Mouse (Mus musculus): ENCODE results near the gene Cit. TPM values are rescaled to one million over a fixed set of nuclear protein-coding genes. Genes with fewer than 3 reads are reported as not detected.
"Not testable (repeated sequence)": the region's sequence is repeated elsewhere in the genome, so short reads cannot be mapped to it uniquely, and the experiment has no call there.

Gene Cit
- polyA plus RNA-seq, 1 experiment from 2014 or later: 25.3 TPM

DNA sequence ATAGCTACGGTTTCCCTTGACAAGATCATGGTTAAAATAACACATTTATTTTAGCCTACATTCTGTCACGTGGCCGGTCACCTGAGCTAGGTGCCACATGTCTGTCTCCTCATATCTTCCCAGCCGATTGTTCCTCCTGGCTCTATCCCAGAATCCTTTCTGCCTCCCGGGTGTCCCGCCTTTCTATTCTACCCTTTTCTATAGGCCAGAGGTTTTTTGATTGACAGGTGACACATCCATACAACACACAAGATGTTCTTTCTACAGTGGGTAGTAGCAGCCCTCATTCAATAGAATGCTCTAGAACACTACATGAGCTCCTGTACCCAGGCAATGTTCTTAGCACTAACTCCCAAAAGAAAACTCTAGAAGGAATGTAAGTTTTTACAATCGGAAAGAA, 23.2 kb upstream of the Cit start:
- no peaks in the 10 kb centered on the region for H3K36me3 ChIP-seq (replicated peaks; ENCODE audit: control insufficient read depth, insufficient read depth, low read depth, low read length)
- no peak for ATAC-seq (replicated peaks; ENCODE audit: insufficient number of reproducible peaks, low FRiP score, low TSS enrichment, low read depth)
- H3K27ac ChIP-seq (replicated peaks; ENCODE audit: low read depth, low read length): no peak overlapping the region
- no peak for DNase-seq (ENCODE audit: low spot score)
- H3K4me3 ChIP-seq (ENCODE audit: low read depth, low read length): no peak overlapping the region
- no peak overlapping the region for H3K4me2 ChIP-seq (ENCODE audit: low read depth, low read length)
- no peaks in the 10 kb centered on the region for H3K27me3 ChIP-seq (ENCODE audit: control insufficient read depth, insufficient read depth, low read length)
- H3K4me1 ChIP-seq (ENCODE audit: control insufficient read depth, insufficient read depth, low read length): no peaks in the 10 kb centered on the region
- 91% methylated on average over 7 of the region's 7 CpGs for WGBS
- no peak overlapping the region for H3K9ac ChIP-seq (replicated peaks; ENCODE audit: low read length)
- H3K9me3 ChIP-seq (replicated peaks; ENCODE audit: control insufficient read depth, low read length): no peaks in the 10 kb centered on the region

DNA sequence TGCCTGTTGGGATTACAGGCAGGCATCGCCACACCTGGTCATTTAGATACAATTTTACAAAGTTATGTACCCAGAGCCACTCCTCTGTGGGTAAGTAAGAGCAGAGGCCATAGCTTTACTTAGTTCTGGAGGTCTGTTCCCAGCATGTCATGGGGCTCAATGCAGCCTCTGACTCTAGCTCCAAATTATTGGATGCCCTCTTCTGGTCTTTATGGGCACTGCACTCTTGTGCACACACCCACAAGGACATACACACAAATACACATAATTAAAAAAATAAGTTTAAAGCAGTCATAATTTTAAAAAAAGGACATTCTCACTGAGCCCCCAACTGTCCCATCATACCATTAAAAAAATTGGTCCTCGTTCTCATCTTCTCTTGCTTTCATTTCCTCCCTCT, 12.3 kb upstream of the Cit start:
- Histone ChIP-seq H3K27ac (replicated peaks; ENCODE audit: low read depth, low read length) (no peak overlapping the region), H3K27me3 (ENCODE audit: control insufficient read depth, insufficient read depth, low read length) (no peaks in the 10 kb centered on the region), H3K4me2 (ENCODE audit: low read depth, low read length) (no peak overlapping the region), H3K9ac (replicated peaks; ENCODE audit: low read length) (no peak overlapping the region), H3K4me3 (ENCODE audit: low read depth, low read length) (no peak overlapping the region), H3K9me3 (replicated peaks; ENCODE audit: control insufficient read depth, low read length) (no peaks in the 10 kb centered on the region), H3K36me3 (replicated peaks; ENCODE audit: control insufficient read depth, insufficient read depth, low read depth, low read length) (no peaks in the 10 kb centered on the region), H3K4me1 (ENCODE audit: control insufficient read depth, insufficient read depth, low read length) (no peaks in the 10 kb centered on the region)
- 90% methylated on average over 2 of the region's 2 CpGs for WGBS
- ATAC-seq (replicated peaks; ENCODE audit: insufficient number of reproducible peaks, low FRiP score, low TSS enrichment, low read depth) (no peak), DNase-seq (ENCODE audit: low spot score) (no peak)

DNA sequence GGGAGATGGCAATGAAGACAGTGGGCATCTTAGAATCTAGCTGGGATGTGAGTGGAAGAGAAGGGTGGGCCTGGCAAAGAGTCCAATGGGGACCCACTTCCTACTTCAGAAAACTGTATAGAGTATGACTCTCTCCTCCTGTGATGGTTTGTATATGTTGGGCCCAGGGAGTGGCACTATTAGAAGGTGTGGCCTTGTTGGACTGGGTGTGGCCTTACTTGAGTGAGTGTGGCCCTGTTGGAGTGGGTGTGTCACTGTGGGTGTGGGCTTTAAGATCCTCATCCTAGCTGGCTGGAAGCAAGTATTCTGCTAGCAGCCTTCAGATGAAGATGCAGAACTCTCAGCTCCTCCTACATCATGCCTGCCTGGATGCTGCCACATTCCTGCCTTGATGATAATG, 11.3 kb upstream of the Cit start:
- H3K36me3 ChIP-seq (replicated peaks; ENCODE audit: control insufficient read depth, insufficient read depth, low read depth, low read length); H3K27me3 ChIP-seq (ENCODE audit: control insufficient read depth, insufficient read depth, low read length); H3K4me3 ChIP-seq (ENCODE audit: low read depth, low read length); DNase-seq (ENCODE audit: low spot score); H3K9me3 ChIP-seq (replicated peaks; ENCODE audit: control insufficient read depth, low read length); H3K27ac ChIP-seq (replicated peaks; ENCODE audit: low read depth, low read length); H3K4me2 ChIP-seq (ENCODE audit: low read depth, low read length); H3K9ac ChIP-seq (replicated peaks; ENCODE audit: low read length); H3K4me1 ChIP-seq (ENCODE audit: control insufficient read depth, insufficient read depth, low read length); ATAC-seq (replicated peaks; ENCODE audit: insufficient number of reproducible peaks, low FRiP score, low TSS enrichment, low read depth): not testable (repeated sequence)

DNA sequence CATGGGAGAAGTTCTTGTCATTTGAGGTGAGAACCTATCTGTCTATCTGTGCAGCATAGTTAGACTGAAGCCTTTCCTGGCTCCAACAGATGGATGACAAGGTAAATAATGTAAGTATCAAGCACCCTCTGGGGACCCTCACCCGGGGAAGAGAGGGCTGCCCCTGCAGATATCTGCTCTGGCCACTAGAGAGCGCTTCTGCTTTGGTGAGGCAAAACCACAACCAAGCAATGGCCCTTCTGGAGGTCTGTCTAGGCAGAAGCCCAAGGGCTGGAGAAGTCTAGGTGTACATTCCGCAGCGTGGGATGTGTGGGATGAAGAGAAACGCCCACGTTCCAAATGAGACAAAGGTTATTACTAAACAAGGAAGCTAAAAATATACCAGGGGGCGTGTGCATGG, 9.8 kb upstream of the Cit start:
- no peaks in the 10 kb centered on the region for H3K27me3 ChIP-seq (ENCODE audit: control insufficient read depth, insufficient read depth, low read length)
- H3K36me3 ChIP-seq (replicated peaks; ENCODE audit: control insufficient read depth, insufficient read depth, low read depth, low read length): no peaks in the 10 kb centered on the region
- no peaks in the 10 kb centered on the region for H3K9me3 ChIP-seq (replicated peaks; ENCODE audit: control insufficient read depth, low read length)
- H3K9ac ChIP-seq (replicated peaks; ENCODE audit: low read length): no peak overlapping the region
- no peak overlapping the region for H3K4me3 ChIP-seq (ENCODE audit: low read depth, low read length)
- no peak for DNase-seq (ENCODE audit: low spot score)
- no peaks in the 10 kb centered on the region for H3K4me1 ChIP-seq (ENCODE audit: control insufficient read depth, insufficient read depth, low read length)
- no peak overlapping the region for H3K27ac ChIP-seq (replicated peaks; ENCODE audit: low read depth, low read length)
- no peak for ATAC-seq (replicated peaks; ENCODE audit: insufficient number of reproducible peaks, low FRiP score, low TSS enrichment, low read depth)
- no peak overlapping the region for H3K4me2 ChIP-seq (ENCODE audit: low read depth, low read length)
- WGBS: 64% methylated on average over 7 of the region's 7 CpGs

DNA sequence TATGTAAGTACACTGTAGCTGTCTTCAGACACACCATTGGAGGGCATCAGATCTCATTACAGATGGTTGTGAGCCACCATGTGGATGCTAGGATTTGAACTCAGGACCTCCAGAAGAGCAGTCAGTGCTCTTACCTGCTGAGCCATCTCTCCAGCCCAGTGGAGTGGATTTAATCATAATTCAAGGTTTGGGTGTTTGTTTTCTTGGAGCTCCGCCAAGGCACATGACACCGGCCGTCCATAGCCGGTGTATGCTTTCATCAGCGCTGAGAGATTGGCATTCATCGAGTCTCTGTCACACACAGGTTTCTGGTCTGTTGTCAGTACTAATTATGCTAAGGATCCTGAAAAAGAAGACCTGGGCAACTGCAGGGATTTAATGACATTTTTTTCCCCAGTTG, 7.0 kb upstream of the Cit start:
- H3K27ac ChIP-seq (replicated peaks; ENCODE audit: low read depth, low read length): no peak overlapping the region
- WGBS: 86% methylated on average over 6 of the region's 6 CpGs
- no peak for DNase-seq (ENCODE audit: low spot score)
- H3K4me3 ChIP-seq (ENCODE audit: low read depth, low read length): no peak overlapping the region
- ATAC-seq (replicated peaks; ENCODE audit: insufficient number of reproducible peaks, low FRiP score, low TSS enrichment, low read depth): no peak
- H3K4me2 ChIP-seq (ENCODE audit: low read depth, low read length): no peak overlapping the region
- no peaks in the 10 kb centered on the region for H3K4me1 ChIP-seq (ENCODE audit: control insufficient read depth, insufficient read depth, low read length)
- no peak overlapping the region for H3K9ac ChIP-seq (replicated peaks; ENCODE audit: low read length)
- no peaks in the 10 kb centered on the region for H3K9me3 ChIP-seq (replicated peaks; ENCODE audit: control insufficient read depth, low read length)
- no peaks in the 10 kb centered on the region for H3K27me3 ChIP-seq (ENCODE audit: control insufficient read depth, insufficient read depth, low read length)
- H3K36me3 ChIP-seq (replicated peaks; ENCODE audit: control insufficient read depth, insufficient read depth, low read depth, low read length): no peaks in the 10 kb centered on the region

DNA sequence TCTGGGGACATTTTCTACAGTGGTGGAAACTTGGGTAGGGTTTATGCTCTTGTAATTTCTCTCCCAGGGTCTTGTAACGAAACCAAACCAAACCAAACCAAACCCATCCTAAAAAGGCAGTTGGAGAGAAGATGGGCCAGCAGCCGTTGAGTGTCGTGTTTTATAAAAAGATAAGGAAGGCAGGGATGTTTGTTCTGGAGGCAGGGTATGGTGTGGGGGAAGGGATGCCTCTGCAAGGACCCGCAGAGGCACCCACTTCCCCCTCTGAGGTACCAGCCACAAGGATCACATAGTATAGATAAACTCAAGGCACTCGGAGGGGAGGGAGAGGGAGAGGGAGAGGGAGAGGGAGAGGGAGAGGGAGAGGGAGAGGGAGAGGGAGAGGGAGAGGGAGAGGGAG, 4.6 kb upstream of the Cit start:
- 83% methylated on average over 4 of the region's 5 CpGs for WGBS

DNA sequence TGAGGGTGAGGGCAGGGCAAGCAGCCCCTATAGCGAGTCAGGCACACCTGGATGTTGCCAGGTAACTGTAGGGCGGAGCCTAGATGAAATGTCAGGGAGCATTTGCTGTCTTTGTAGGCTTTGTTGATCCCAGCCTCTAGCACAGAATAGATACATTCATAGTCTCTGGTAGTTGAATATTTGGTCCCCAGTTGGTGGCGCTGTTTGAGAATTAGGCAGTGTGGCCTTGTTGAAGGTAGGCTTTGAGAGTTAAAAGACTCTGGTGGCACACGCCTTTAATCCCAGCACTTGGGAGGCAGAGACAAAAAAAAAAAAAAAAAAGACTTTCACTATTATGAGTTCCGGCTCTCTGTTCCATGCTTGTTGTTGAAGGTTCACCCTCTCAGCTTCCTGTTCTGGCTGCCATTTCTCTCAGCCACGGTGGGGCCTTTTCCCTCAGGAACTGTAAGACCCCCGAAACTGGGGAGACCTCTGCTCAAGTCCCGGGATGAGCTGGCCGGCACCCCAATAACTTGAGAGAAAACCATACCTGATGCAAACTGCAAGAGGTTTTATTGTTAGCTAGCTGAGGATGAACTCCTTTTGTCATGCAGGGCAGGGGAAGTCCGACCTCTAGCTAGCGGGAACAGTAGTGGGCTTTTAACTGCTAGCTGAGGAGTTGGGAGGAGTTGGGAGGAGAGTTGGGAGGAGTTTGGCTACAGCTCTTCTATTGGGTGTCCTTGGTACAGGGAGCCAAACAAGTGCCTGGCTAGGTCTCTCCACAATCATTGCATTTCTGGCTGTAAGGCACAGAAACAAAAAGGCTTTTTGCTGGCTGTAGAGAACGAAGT, 3.9 kb upstream of the Cit start:
- H3K9me3 ChIP-seq (replicated peaks; ENCODE audit: control insufficient read depth, low read length): no peaks in the 10 kb centered on the region
- no peak overlapping the region for H3K27ac ChIP-seq (replicated peaks; ENCODE audit: low read depth, low read length)
- WGBS: 75% methylated on average over 12 of the region's 12 CpGs
- H3K27me3 ChIP-seq (ENCODE audit: control insufficient read depth, insufficient read depth, low read length): no peaks in the 10 kb centered on the region
- no peak overlapping the region for H3K4me2 ChIP-seq (ENCODE audit: low read depth, low read length)
- DNase-seq (ENCODE audit: low spot score) (no peak), ATAC-seq (replicated peaks; ENCODE audit: insufficient number of reproducible peaks, low FRiP score, low TSS enrichment, low read depth) (no peak)
- H3K4me1 ChIP-seq (ENCODE audit: control insufficient read depth, insufficient read depth, low read length): no peaks in the 10 kb centered on the region
- H3K9ac ChIP-seq (replicated peaks; ENCODE audit: low read length): no peak overlapping the region
- H3K36me3 ChIP-seq (replicated peaks; ENCODE audit: control insufficient read depth, insufficient read depth, low read depth, low read length): no peaks in the 10 kb centered on the region
- no peak overlapping the region for H3K4me3 ChIP-seq (ENCODE audit: low read depth, low read length)

More for the DNA sequence above, 4.6 kb upstream of the Cit start:
- no peak overlapping the region for H3K27ac ChIP-seq (replicated peaks; ENCODE audit: low read depth, low read length)
- no peak overlapping the region for H3K4me2 ChIP-seq (ENCODE audit: low read depth, low read length)
- no peaks in the 10 kb centered on the region for H3K36me3 ChIP-seq (replicated peaks; ENCODE audit: control insufficient read depth, insufficient read depth, low read depth, low read length)
- no peaks in the 10 kb centered on the region for H3K27me3 ChIP-seq (ENCODE audit: control insufficient read depth, insufficient read depth, low read length)
- H3K9me3 ChIP-seq (replicated peaks; ENCODE audit: control insufficient read depth, low read length): no peaks in the 10 kb centered on the region
- ATAC-seq (replicated peaks; ENCODE audit: insufficient number of reproducible peaks, low FRiP score, low TSS enrichment, low read depth): no peak
- no peak overlapping the region for H3K4me3 ChIP-seq (ENCODE audit: low read depth, low read length)
- H3K9ac ChIP-seq (replicated peaks; ENCODE audit: low read length): no peak overlapping the region
- H3K4me1 ChIP-seq (ENCODE audit: control insufficient read depth, insufficient read depth, low read length): no peaks in the 10 kb centered on the region
- no peak for DNase-seq (ENCODE audit: low spot score)

DNA sequence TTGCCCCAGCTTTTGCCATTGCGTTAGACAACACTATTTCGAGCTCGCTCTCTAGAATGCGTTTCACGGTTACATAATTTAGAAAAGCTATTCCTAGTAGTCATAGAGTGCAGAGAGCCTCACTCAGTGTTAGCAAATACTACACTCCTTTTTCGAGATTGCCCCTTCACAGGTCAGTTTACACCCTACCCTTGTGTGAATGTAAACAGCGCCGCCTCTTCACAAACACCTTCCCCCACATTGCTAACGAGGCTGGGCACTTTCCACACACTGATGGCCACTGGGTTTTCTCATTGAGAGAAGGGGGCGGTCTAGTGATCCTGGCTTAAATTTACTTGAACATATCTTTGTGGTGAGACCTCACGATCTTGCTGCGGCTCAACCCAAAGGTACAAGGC, 711 bp upstream of the Cit start:
- no peaks in the 10 kb centered on the region; the same call in 1 of the 2 replicates for H3K4me1 ChIP-seq (ENCODE audit: control insufficient read depth, insufficient read depth, low read length)
- DNase-seq (ENCODE audit: low spot score) (no peak), ATAC-seq (replicated peaks; ENCODE audit: insufficient number of reproducible peaks, low FRiP score, low TSS enrichment, low read depth) (0 out of 2 replicates have a peak, but pooled peaks have one; percentile 12)
- peak overlapping the region; percentile 92 for H3K4me3 ChIP-seq (ENCODE audit: low read depth, low read length)
- WGBS: 4% methylated on average over 12 of the region's 12 CpGs
- H3K27me3 ChIP-seq (ENCODE audit: control insufficient read depth, insufficient read depth, low read length): no peaks in the 10 kb centered on the region
- H3K4me2 ChIP-seq (ENCODE audit: low read depth, low read length): peak overlapping the region; percentile 57
- no peaks in the 10 kb centered on the region for H3K36me3 ChIP-seq (replicated peaks; ENCODE audit: control insufficient read depth, insufficient read depth, low read depth, low read length)
- peak overlapping the region; percentile 61 for H3K9ac ChIP-seq (replicated peaks; ENCODE audit: low read length)
- no peaks in the 10 kb centered on the region for H3K9me3 ChIP-seq (replicated peaks; ENCODE audit: control insufficient read depth, low read length)
- no peak overlapping the region for H3K27ac ChIP-seq (replicated peaks; ENCODE audit: low read depth, low read length)
